Mouse (Mus musculus): ENCODE results near the gene Nlrc5.

The Nlrc5 gene

GRCm38 (mm10) chr8:94566446-94567158, 132.4 kb downstream of the Nlrc5 start:
- no peak for DNase-seq (ENCODE audit: low spot score)

- no peak for DNase-seq (ENCODE audit: low spot score)
Observed at GRCm38 (mm10) chr8:94567159-94567849, 133.1 kb downstream of the Nlrc5 start.

GRCm38 (mm10) chr8:94568098-94568497, 133.9 kb downstream of the Nlrc5 start:
- DNase-seq (ENCODE audit: low spot score): no peak

GRCm38 (mm10) chr8:94569419-94569818, 135.3 kb downstream of the Nlrc5 start:
- DNase-seq (ENCODE audit: low spot score): no peak

GRCm38 (mm10) chr8:94571896-94572295, 137.7 kb downstream of the Nlrc5 start:
- DNase-seq (ENCODE audit: low spot score): no peak

- no peak for DNase-seq (ENCODE audit: low spot score)
Observed at GRCm38 (mm10) chr8:94574159-94574907, 140.2 kb downstream of the Nlrc5 start.

GRCm38 (mm10) chr8:94575148-94575547, 141.0 kb downstream of the Nlrc5 start:
- DNase-seq (ENCODE audit: low spot score): no peak

Measured in urinary bladder, postnatal 25 days (tissue).